Mouse (Mus musculus): ENCODE measurements around the gene Pald1.

Pald1 gene

GRCm38 (mm10) chr10:61383021-61383714 lies at the start of gene Pald1:
Gene Pald1, minus strand, starts transcription at chr10:61383530.
- in situ Hi-C loops (cut with MboI; ENCODE audit: low sequenced_read_pairs) = no loop called here

GRCm38 (mm10) chr10:61431375-61431774 lies 48.0 kb upstream of the Pald1 start:
- in situ Hi-C loops (cut with MboI; ENCODE audit: low sequenced_read_pairs) = no loop called here

GRCm38 (mm10) chr10:61429043-61429442 lies 45.7 kb upstream of the Pald1 start:
- in situ Hi-C loops (cut with MboI; ENCODE audit: low sequenced_read_pairs) = no loop called here

- in situ Hi-C loops (cut with MboI; ENCODE audit: low sequenced_read_pairs) = no loop called here
Measured at GRCm38 (mm10) chr10:61428416-61428815, 45.1 kb upstream of the Pald1 start.

GRCm38 (mm10) chr10:61427951-61428350 lies 44.6 kb upstream of the Pald1 start:
- in situ Hi-C loops (cut with MboI; ENCODE audit: low sequenced_read_pairs) = no loop called here

- in situ Hi-C loops (cut with MboI; ENCODE audit: low sequenced_read_pairs) = no loop called here
Measured at GRCm38 (mm10) chr10:61426251-61426757, 43.0 kb upstream of the Pald1 start.

- in situ Hi-C loops (cut with MboI; ENCODE audit: low sequenced_read_pairs) = no loop called here
Measured at GRCm38 (mm10) chr10:61425047-61425446, 41.7 kb upstream of the Pald1 start.

GRCm38 (mm10) chr10:61424500-61424899 lies 41.2 kb upstream of the Pald1 start:
- in situ Hi-C loops (cut with MboI; ENCODE audit: low sequenced_read_pairs) = no loop called here

- in situ Hi-C loops (cut with MboI; ENCODE audit: low sequenced_read_pairs) = no loop called here
Measured at GRCm38 (mm10) chr10:61423289-61423688, 40.0 kb upstream of the Pald1 start.

GRCm38 (mm10) chr10:61422861-61423260 lies 39.5 kb upstream of the Pald1 start:
- in situ Hi-C loops (cut with MboI; ENCODE audit: low sequenced_read_pairs) = no loop called here

- in situ Hi-C loops (cut with MboI; ENCODE audit: low sequenced_read_pairs) = no loop called here
Measured at GRCm38 (mm10) chr10:61420011-61420410, 36.7 kb upstream of the Pald1 start.

GRCm38 (mm10) chr10:61419146-61419545 lies 35.8 kb upstream of the Pald1 start:
- in situ Hi-C loops (cut with MboI; ENCODE audit: low sequenced_read_pairs) = no loop called here

- in situ Hi-C loops (cut with MboI; ENCODE audit: low sequenced_read_pairs) = no loop called here
Measured at GRCm38 (mm10) chr10:61418131-61418900, 35.0 kb upstream of the Pald1 start.

GRCm38 (mm10) chr10:61417672-61418071 lies 34.3 kb upstream of the Pald1 start, which contains the start of gene Nodal:
Gene Nodal, plus strand, starts transcription at chr10:61417972.
- in situ Hi-C loops (cut with MboI; ENCODE audit: low sequenced_read_pairs) = no loop called here

GRCm38 (mm10) chr10:61417046-61417445 lies 33.7 kb upstream of the Pald1 start:
- in situ Hi-C loops (cut with MboI; ENCODE audit: low sequenced_read_pairs) = no loop called here

- in situ Hi-C loops (cut with MboI; ENCODE audit: low sequenced_read_pairs) = no loop called here
Measured at GRCm38 (mm10) chr10:61416561-61416960, 33.2 kb upstream of the Pald1 start.

- in situ Hi-C loops (cut with MboI; ENCODE audit: low sequenced_read_pairs) = no loop called here
Measured at GRCm38 (mm10) chr10:61415890-61416289, 32.6 kb upstream of the Pald1 start.

GRCm38 (mm10) chr10:61415240-61415639 lies 31.9 kb upstream of the Pald1 start:
- in situ Hi-C loops (cut with MboI; ENCODE audit: low sequenced_read_pairs) = no loop called here

- in situ Hi-C loops (cut with MboI; ENCODE audit: low sequenced_read_pairs) = no loop called here
Measured at GRCm38 (mm10) chr10:61412910-61413625, 29.7 kb upstream of the Pald1 start.

- in situ Hi-C loops (cut with MboI; ENCODE audit: low sequenced_read_pairs) = no loop called here
Measured at GRCm38 (mm10) chr10:61410193-61410592, 26.9 kb upstream of the Pald1 start.

GRCm38 (mm10) chr10:61409776-61410175 lies 26.4 kb upstream of the Pald1 start:
- in situ Hi-C loops (cut with MboI; ENCODE audit: low sequenced_read_pairs) = no loop called here
